Mouse (Mus musculus) brain, embryonic 14.5 days (tissue): ENCODE data around the gene Dis3l2.

ENCODE experiments used
- CTCF ChIP-seq: fragments of 200-500 bp; IDR thresholded peaks from 2 replicates; pipeline ENCODE4 v1.5.1; 2012; ENCODE audit warnings: inconsistent platforms, mild to moderate bottlenecking, moderate library complexity, borderline replicate concordance; ENCODE audit not compliant: insufficient read depth, insufficient read length; ENCODE audit errors: extremely low read depth
- POLR2A ChIP-seq: fragments of 200-500 bp; IDR thresholded peaks from 2 replicates; pipeline ENCODE4 v1.6.1; 2012; ENCODE audit warnings: mild to moderate bottlenecking, inconsistent platforms, borderline replicate concordance; ENCODE audit not compliant: poor library complexity, insufficient read depth, insufficient read length, severe bottlenecking; ENCODE audit errors: extremely low read depth

GRCm38 (mm10) chr1:86670279-86671038 is 33.1 kb upstream of the Dis3l2 start, which contains the start of gene Nppc:
- TF ChIP-seq POLR2A (peak; percentile 80; the same call in 1 of the 2 replicates), CTCF (peak; percentile 33; the same call in 1 of the 2 replicates)
